Mouse (Mus musculus) hindbrain, embryonic 10.5 days (tissue): ENCODE results near the gene Relch. TPM values are rescaled to one million over a fixed set of nuclear protein-coding genes. Genes with fewer than 3 reads are reported as not detected.
"Not testable (repeated sequence)": the region's sequence is repeated elsewhere in the genome, so short reads cannot be mapped to it uniquely, and the experiment has no call there.

Experiments
- DNase-seq: peaks from one replicate; pipeline ENCODE4 v3.0.0-alpha.2; 2017; ENCODE audit warnings: low spot score
- H3K27ac ChIP-seq: fragments of 300-500 bp; sonication (generic); 2 replicates; pipeline ENCODE4 v1.5.1; 2016; ENCODE audit warnings: mild to moderate bottlenecking, moderate library complexity
- H3K27me3 ChIP-seq: fragments of 300-500 bp; sonication (generic); 2 replicates; pipeline ENCODE4 v1.6.1; 2016; ENCODE audit warnings: mild to moderate bottlenecking; ENCODE audit not compliant: poor library complexity, insufficient read depth, severe bottlenecking
- H3K36me3 ChIP-seq: fragments of 300-500 bp; sonication (generic); 2 replicates; pipeline ENCODE4 v1.6.1; 2016; ENCODE audit warnings: mild to moderate bottlenecking, moderate library complexity
- H3K4me1 ChIP-seq: fragments of 300-500 bp; sonication (generic); replicated peaks from 2 replicates; pipeline ENCODE4 v1.6.1; 2016; ENCODE audit warnings: mild to moderate bottlenecking
- H3K4me3 ChIP-seq: fragments of 300-500 bp; sonication (generic); 2 replicates; pipeline ENCODE4 v1.5.1; 2016; ENCODE audit warnings: mild to moderate bottlenecking, moderate library complexity
- H3K9me3 ChIP-seq: fragments of 300-500 bp; sonication (generic); 2 replicates; pipeline ENCODE4 v1.6.1; 2016; ENCODE audit warnings: mild to moderate bottlenecking, moderate library complexity
- WGBS: fragments of 180-500 bp; shearing (Covaris S2); methylation state at CpG from one replicate; pipeline ENCODE4 v1.1.7; 2016; 5-methylcytosine and 5-hydroxymethylcytosine counted together
- polyA plus RNA-seq: library from polyadenylated mRNA; unstranded; fragments of >200 nt; fragmentation: Nextera tagmentation; extraction: Ambion mirVana; gene quantifications from 2 replicates; pipeline ENCODE4 v1.2.1, GENCODE M21; 2016

The Relch gene
- polyA plus RNA-seq, 1 experiment from 2014 or later, result 29.2 TPM

DNA sequence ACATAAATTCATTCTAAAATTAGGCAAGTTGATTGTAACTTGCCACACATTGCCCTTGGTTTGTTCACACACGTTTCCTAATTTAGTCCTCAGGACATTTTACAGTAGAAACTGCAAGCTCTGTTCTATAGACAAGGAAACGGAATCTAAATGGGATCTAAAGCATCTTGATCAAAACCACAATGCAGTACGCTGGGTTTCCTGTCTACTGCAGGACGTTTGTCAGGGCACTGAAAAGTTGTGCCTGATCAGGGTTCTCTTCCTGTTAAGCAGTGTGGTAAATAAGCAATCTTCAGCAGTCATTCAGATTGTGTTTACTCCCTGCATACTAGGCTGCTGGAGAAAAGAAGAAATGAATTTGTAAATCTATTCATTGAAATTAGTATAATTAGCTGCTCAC, 88.5 kb downstream of the Relch start:
- H3K4me1 ChIP-seq, result no peaks in the 10 kb centered on the region
- H3K9me3 ChIP-seq, result no peaks in the 10 kb centered on the region
- H3K27ac ChIP-seq, result no peak overlapping the region
- DNase-seq, result no peak
- H3K27me3 ChIP-seq, result no peaks in the 10 kb centered on the region
- peaks cover 46% of the 10 kb centered on the region for H3K36me3 ChIP-seq
- no peak overlapping the region for H3K4me3 ChIP-seq
- 87% methylated on average over 4 of the region's 4 CpGs for WGBS

DNA sequence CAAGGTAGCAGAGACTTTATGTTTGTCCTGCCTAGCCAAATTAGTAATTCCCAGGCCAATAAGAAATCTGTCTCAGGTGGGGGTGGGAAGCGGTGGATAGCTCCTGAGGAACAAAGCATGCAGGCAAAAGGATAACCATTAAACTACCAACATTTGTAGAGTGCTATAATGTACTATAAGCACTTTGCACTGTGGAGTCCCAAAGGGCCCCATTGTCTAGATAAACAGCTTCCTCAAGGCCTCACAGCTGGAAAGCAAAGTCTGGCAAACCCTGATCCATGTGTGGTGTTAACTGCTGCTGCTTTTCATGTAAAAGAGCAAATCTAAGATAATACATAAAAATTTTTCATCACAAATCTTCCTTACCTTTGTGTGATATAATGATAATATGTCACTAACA, 89.3 kb downstream of the Relch start:
- DNase-seq, result no peak
- H3K9me3 ChIP-seq, result no peaks in the 10 kb centered on the region
- no peak overlapping the region for H3K4me3 ChIP-seq
- 90% methylated on average over 1 of the region's 1 CpGs for WGBS
- no peaks in the 10 kb centered on the region for H3K4me1 ChIP-seq
- peaks cover 39% of the 10 kb centered on the region for H3K36me3 ChIP-seq
- H3K27me3 ChIP-seq, result no peaks in the 10 kb centered on the region
- H3K27ac ChIP-seq, result no peak overlapping the region

DNA sequence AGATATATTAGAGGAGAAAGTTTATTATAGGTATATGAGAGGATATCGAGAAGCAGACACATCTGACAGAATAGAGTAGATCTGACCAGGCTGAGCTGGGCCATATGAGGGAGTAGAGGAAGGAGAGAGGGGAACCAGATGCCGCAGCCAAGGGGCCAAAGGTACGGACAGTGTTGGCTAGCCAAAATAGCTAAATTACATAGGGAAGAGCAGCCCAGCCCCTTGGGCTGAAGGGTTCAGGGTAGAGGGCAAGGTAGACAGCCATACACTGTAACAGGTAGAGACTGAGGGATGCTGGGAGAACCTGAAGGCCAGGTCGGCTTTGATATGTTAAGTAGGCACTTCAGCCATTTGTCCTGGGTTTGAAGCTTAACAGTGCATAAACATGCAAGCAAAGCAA, 95.1 kb downstream of the Relch start:
- H3K9me3 ChIP-seq, result peaks cover 21% of the 10 kb centered on the region; the same call in 1 of the 2 replicates
- H3K4me3 ChIP-seq, result no peak overlapping the region
- 0 out of 2 replicates have a peak, but pooled peaks cover 3% of the 10 kb centered on the region for H3K36me3 ChIP-seq
- DNase-seq, result no peak
- H3K27ac ChIP-seq, result no peak overlapping the region
- no peaks in the 10 kb centered on the region for H3K27me3 ChIP-seq
- 94% methylated on average over 4 of the region's 4 CpGs for WGBS
- no peaks in the 10 kb centered on the region for H3K4me1 ChIP-seq

DNA sequence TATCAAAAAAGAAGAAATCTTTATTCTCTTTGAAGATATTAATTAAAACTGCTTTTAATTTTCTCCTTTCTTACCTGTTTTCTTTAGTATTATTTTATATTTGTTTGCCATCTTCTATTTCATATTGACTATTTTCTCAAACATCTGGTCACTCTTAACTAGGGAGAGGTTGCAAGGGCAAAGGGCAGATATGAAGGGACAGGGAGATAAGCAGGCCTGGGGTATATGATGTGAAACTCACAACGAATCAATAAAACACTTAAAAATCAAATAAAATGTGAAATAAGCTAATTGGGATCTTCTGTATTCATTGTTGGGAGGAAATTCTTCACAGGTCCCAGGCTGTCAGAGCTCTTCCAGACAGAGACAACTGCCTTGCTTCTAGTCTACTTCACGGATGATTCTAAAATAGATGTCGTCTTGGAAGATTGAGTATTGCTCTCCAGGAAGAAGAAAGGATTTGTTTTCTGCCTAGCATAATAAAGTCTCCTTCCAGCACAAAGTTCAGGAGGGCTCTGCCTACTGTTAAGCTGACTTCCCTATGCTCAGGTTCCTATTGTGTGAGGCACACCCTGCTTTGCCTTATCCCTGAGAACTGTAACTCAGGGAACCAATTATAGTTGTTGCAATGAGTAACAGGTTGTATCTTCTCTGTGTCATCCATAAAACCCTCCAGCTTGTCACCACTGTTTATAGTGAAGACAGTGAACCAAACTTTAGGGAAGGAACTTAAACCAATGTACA, 95.9 kb downstream of the Relch start:
- H3K36me3 ChIP-seq, result 0 out of 2 replicates have a peak, but pooled peaks cover 2% of the 10 kb centered on the region
- H3K9me3 ChIP-seq, result peaks cover 23% of the 10 kb centered on the region; the same call in 1 of the 2 replicates
- 83% methylated on average over 3 of the region's 3 CpGs for WGBS

DNA sequence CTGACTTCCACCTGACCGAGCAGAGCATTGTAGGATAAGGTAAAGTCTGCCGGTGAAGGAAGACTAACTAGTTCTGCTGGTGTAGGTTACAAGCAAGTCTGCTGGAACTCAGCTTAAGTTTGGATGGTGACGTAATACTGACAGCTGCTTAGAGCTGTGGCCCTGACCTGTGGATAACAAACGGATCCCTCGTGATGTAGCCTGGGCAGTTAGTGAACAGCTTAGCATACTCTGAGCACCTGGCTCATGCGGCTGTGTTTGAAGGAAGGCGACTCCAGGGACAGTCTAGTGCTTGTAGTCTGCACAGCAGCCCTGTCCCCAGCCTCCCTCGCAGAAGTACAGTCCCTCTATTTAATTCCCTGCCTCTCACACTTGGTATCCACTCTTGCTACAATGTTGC, 101.9 kb downstream of the Relch start:
- Histone ChIP-seq H3K27me3 (no peaks in the 10 kb centered on the region), H3K4me3 (no peak overlapping the region)
- 80% methylated on average over 8 of the region's 8 CpGs for WGBS

More for the DNA sequence above, 95.9 kb downstream of the Relch start:
- no peak overlapping the region for H3K27ac ChIP-seq
- H3K4me3 ChIP-seq, result no peak overlapping the region
- no peaks in the 10 kb centered on the region for H3K4me1 ChIP-seq
- DNase-seq, result no peak
- H3K27me3 ChIP-seq, result no peaks in the 10 kb centered on the region

DNA sequence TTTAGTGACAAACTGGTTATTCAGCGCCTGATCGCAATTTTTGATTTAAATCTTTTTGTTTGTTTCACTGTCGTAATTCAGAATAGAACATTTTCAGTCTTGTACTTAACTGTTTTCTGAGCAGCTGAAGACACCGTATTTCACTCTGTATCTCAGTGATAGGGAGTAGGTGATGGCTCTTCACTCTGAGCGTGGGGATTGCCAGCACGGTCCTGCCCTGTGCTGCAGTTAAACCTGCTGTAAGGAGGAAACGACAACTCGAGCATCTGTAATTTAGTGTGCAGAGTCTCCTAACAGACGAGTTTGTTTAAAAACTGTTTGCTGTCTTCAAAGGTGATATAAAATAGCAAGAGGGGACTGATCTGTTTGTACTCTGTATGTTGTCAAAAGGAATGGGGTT, 102.4 kb downstream of the Relch start:
- not testable (repeated sequence) for H3K4me3 ChIP-seq, DNase-seq, H3K4me1 ChIP-seq, H3K27me3 ChIP-seq, H3K27ac ChIP-seq, H3K36me3 ChIP-seq
- WGBS, result 90% methylated on average over 9 of the region's 9 CpGs
- peaks cover 23% of the 10 kb centered on the region; the same call in 1 of the 2 replicates for H3K9me3 ChIP-seq

More for the DNA sequence above, 101.9 kb downstream of the Relch start:
- Histone ChIP-seq H3K9me3 (peaks cover 23% of the 10 kb centered on the region; the same call in 1 of the 2 replicates), H3K4me1 (no peaks in the 10 kb centered on the region), H3K36me3 (no peaks in the 10 kb centered on the region), H3K27ac (no peak overlapping the region)
- DNase-seq, result no peak

DNA sequence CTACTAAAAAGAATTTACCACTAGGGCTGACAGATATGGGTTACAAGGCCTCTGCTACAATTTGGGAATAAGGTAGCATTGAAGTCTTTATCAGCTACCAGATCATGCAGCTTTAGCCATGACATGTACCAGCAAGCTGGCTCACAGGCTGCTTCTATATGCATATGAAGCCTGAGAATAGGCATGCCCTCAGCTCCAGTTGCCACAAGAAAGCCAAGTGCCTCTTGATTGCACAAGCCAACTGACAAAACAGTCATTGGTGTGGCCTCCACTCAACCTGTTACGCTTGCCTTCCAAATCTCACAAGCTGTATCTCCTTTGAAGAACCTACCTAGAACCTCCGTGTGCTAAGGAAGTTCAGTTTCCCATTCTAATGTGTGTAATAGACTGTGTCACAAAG, 104.7 kb downstream of the Relch start:
- Histone ChIP-seq H3K36me3 (no peaks in the 10 kb centered on the region), H3K4me3 (no peak overlapping the region), H3K9me3 (0 out of 2 replicates have a peak, but pooled peaks cover 3% of the 10 kb centered on the region), H3K4me1 (no peaks in the 10 kb centered on the region), H3K27me3 (no peaks in the 10 kb centered on the region), H3K27ac (no peak overlapping the region)
- WGBS, result over 99% methylated on average over 2 of the region's 2 CpGs
- DNase-seq, result no peak

DNA sequence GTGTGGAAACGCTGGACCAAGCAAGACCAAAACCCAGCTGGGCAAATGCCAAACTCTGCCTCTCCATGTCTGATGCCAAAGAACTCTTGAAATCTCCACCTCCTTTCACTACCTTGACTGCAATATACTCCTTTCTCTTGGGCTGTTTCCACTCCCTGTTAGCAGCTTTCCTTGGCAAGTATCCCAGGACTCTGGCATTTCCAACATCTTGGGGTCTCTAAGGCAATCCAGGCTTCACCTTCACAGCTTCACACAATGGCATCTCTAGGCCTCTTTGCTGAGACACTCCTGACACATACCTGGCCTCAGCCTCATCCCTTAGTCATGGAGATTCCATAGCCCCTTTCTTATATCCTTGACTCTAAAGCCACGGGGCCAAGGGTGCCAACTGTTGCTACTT, 107.0 kb downstream of the Relch start:
- Histone ChIP-seq H3K36me3 (no peaks in the 10 kb centered on the region), H3K4me3 (no peak overlapping the region), H3K27ac (no peak overlapping the region), H3K27me3 (no peaks in the 10 kb centered on the region), H3K9me3 (no peaks in the 10 kb centered on the region), H3K4me1 (no peaks in the 10 kb centered on the region)
- WGBS, result 83% methylated on average over 2 of the region's 2 CpGs
- no peak for DNase-seq

DNA sequence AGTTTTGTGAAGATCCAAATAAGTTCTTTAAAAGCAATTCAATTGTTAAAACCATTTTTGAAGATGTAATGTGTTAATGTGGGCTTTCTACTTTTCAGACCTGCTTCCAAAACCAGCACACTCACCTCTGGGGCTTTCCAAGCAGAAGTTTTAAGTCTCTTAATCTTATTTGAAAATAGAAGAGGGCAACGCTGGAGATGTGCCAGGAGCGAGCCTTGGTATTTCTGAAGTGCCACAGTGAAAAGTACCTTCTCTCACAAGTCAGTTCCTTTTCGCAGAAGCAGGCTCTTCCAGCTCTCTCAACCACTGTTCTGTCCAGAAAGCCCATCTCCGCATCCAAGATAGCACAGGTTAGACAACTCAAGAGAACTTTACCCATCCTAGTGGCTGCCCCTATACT, 112.8 kb downstream of the Relch start:
- WGBS, result 93% methylated on average over 4 of the region's 4 CpGs
- Histone ChIP-seq H3K9me3 (no peaks in the 10 kb centered on the region), H3K36me3 (no peaks in the 10 kb centered on the region), H3K27me3 (peaks cover 34% of the 10 kb centered on the region), H3K27ac (no peak overlapping the region), H3K4me3 (no peak overlapping the region), H3K4me1 (peaks cover 10% of the 10 kb centered on the region; the same call in 1 of the 2 replicates)
- no peak for DNase-seq

DNA sequence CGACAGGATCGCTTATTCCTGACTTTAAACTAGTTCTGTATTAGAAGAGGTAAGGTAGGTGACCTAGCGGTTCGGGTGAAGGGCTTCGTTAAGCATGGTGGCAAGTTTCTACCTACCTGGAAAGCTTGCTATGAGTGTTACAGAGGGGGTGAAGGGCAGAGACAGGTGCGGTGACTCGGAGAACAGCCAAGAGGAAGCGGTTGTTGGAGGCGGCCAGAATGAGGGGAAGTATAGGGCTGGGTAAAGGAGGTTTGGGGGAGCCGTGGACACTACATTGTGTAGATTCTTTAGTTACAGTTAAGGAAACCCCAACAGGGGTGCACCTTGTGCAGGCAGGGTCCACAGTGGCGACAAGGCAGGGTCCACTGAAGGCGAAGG, 116.4 kb downstream of the Relch start:
- Histone ChIP-seq H3K4me1 (peaks cover 10% of the 10 kb centered on the region; the same call in 1 of the 2 replicates), H3K9me3 (no peaks in the 10 kb centered on the region), H3K4me3 (peak overlapping the region; percentile 67), H3K27me3 (peaks cover 46% of the 10 kb centered on the region), H3K27ac (no peak overlapping the region), H3K36me3 (no peaks in the 10 kb centered on the region)
- 35% methylated on average over 12 of the region's 12 CpGs for WGBS
- no peak for DNase-seq

DNA sequence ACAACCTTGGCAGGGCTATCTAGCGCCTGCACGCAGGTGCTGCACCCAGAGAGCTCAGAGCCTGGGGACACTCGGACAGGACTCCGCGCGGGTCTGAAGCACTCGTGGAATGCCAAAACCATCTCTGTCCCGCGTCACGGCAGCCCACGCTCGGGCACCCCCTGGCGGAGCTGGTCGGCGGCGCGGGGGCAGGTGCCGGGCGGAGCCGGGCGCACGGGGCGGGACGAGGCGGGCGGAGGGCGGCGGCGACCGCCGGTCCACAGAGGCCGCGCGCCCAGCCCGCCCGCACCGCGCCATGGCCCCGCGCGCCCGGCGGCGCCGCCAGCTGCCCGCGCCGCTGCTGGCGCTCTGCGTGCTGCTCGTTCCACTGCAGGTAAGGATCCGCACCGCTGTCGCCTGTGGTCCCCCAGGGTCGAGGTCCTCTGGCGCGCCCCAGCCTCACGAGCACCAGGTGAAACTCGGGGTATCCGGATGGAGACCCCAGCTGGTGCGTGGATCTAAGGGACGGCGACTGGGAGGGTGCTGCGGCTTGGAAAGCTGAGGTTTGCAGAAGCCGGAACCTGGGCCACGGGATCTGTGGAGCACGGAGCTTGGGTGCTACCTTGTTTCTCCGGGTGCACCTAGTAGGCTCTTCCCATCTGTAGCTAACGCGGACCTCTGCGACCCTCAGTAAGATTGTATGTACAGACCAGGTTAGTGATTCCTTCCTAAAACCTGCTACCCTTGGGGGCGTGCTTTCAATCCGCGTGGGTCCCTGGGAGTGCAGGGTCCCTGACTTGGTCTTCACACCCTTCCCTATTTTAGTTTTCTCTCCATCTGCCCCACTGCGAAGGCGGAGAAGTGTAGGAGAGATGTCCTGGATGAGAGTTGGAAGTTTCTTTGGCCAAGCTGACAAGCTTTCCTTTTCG, 117.0 kb downstream of the Relch start, which contains the start of gene Tnfrsf11a:
Tnfrsf11a (plus strand) TSS at position 262 of the 908 bp plus-strand sequence.
- Histone ChIP-seq H3K9me3 (no peaks in the 10 kb centered on the region), H3K27ac (peak within 1 kb of the TSS; percentile 68), H3K27me3 (peaks cover 46% of the 10 kb centered on the region), H3K4me3 (peak within 1 kb of the TSS; percentile 67), H3K36me3 (no peaks in the 10 kb centered on the region), H3K4me1 (peaks cover 10% of the 10 kb centered on the region; the same call in 1 of the 2 replicates)
- WGBS, result 3% methylated on average over 76 of the region's 77 CpGs
- DNase-seq, result peak; percentile 42

DNA sequence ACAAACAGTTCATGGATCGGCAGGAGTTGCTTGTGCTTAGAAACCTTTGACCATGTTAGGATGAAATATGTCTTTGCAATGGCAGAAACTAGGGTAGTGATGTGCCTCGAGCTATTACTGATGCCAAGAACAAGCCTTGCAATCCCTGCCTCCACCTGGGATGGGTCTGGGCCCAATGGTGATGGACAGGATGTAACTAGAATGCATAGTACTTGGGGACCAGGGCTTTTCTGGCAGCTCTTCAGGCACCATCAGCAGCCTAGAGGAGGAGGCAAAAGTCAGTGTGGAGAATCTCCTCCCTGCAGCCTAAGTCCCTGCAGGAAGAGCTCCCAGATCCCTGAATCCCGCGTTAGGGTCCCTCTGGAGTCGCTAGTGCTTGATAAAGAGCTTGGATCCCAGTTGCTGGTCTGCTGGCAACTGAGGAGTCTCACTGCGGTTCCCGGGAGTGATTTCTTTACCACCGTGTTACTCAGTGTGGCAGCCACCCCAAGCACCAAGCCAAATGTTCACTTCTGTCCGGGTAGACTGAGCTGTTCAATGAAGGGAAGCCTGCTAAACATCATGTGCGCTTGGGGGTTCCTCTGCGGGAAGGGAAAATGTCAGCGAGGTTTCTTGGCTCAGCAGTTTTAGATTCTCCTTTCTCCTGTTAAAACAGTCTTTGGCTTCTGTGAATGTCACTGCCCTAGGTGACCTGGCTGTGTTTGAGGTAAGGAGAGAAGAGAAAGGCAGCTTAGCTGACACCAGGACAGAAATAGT, 117.9 kb downstream of the Relch start:
- no peak overlapping the region for H3K27ac ChIP-seq
- peak overlapping the region; percentile 67 for H3K4me3 ChIP-seq
- no peaks in the 10 kb centered on the region for H3K36me3 ChIP-seq
- DNase-seq, result no peak
- 42% methylated on average over 12 of the region's 12 CpGs for WGBS
- H3K9me3 ChIP-seq, result no peaks in the 10 kb centered on the region
- peaks cover 10% of the 10 kb centered on the region; the same call in 1 of the 2 replicates for H3K4me1 ChIP-seq
- H3K27me3 ChIP-seq, result peaks cover 46% of the 10 kb centered on the region
